Mouse (Mus musculus): ENCODE results near the gene Arih2. TPM values are rescaled to one million over a fixed set of nuclear protein-coding genes. Genes with fewer than 3 reads are reported as not detected.

The Arih2 gene
- polyA plus RNA-seq, 1 experiment from 2014 or later, result 44.9 TPM

- H3K4me3 ChIP-seq (ENCODE audit: low read depth, low read length), result no peak overlapping the region
- WGBS, result 89% methylated on average over 6 of the region's 6 CpGs
- no peaks in the 10 kb centered on the region; the same call in 1 of the 2 replicates for H3K4me1 ChIP-seq (ENCODE audit: insufficient read depth)
- H3K36me3 ChIP-seq (ENCODE audit: insufficient read depth), result no peaks in the 10 kb centered on the region
- DNase-seq, result no peak
- ATAC-seq (ENCODE audit: insufficient read depth), result no peak
- no peak for TF ChIP-seq CTCF (IDR thresholded peaks at IDR 0.05; ENCODE audit: low read depth)
- no peaks in the 10 kb centered on the region for H3K9me3 ChIP-seq (ENCODE audit: low read depth, low read length)
- H3K9ac ChIP-seq, result no peak overlapping the region
- no peaks in the 10 kb centered on the region for H3K27me3 ChIP-seq (ENCODE audit: insufficient read depth, low read length)
- H3K27ac ChIP-seq (ENCODE audit: low read depth), result no peak overlapping the region
- no peak overlapping the region for H3K4me2 ChIP-seq
Measured at GRCm38 (mm10) chr9:108690914-108691313, 41.7 kb upstream of the Arih2 start.

- Histone ChIP-seq H3K4me3 (ENCODE audit: low read depth, low read length) (no peak overlapping the region), H3K27ac (ENCODE audit: low read depth) (no peak overlapping the region), H3K27me3 (ENCODE audit: insufficient read depth, low read length) (no peaks in the 10 kb centered on the region), H3K4me1 (ENCODE audit: insufficient read depth) (no peaks in the 10 kb centered on the region; the same call in 1 of the 2 replicates), H3K4me2 (no peak overlapping the region), H3K36me3 (ENCODE audit: insufficient read depth) (0 out of 2 replicates have a peak, but pooled peaks cover under 1% of the 10 kb centered on the region), H3K9me3 (ENCODE audit: low read depth, low read length) (no peaks in the 10 kb centered on the region), H3K9ac (no peak overlapping the region)
- 83% methylated on average over 1 of the region's 1 CpGs for WGBS
- DNase-seq, result no peak
- no peak for ATAC-seq (ENCODE audit: insufficient read depth)
- TF ChIP-seq CTCF (IDR thresholded peaks at IDR 0.05; ENCODE audit: low read depth), result no peak
Measured at GRCm38 (mm10) chr9:108689993-108690392, 40.8 kb upstream of the Arih2 start.

GRCm38 (mm10) chr9:108689106-108689505 is 39.9 kb upstream of the Arih2 start, which contains the start of gene Prkar2a:
TSS of gene Prkar2a (plus strand) at chr9:108689314.
- TF ChIP-seq CTCF (IDR thresholded peaks at IDR 0.05; ENCODE audit: low read depth), result no peak
- 63% methylated on average over 1 of the region's 1 CpGs for WGBS
- no peaks in the 10 kb centered on the region for H3K9me3 ChIP-seq (ENCODE audit: low read depth, low read length)
- H3K36me3 ChIP-seq (ENCODE audit: insufficient read depth), result 0 out of 2 replicates have a peak, but pooled peaks cover 3% of the 10 kb centered on the region
- H3K4me1 ChIP-seq (ENCODE audit: insufficient read depth), result no peaks in the 10 kb centered on the region; the same call in 1 of the 2 replicates
- DNase-seq, result no peak
- no peaks in the 10 kb centered on the region for H3K27me3 ChIP-seq (ENCODE audit: insufficient read depth, low read length)
- no peak within 1 kb of the TSS for H3K27ac ChIP-seq (ENCODE audit: low read depth)
- H3K4me2 ChIP-seq, result no peak within 1 kb of the TSS
- H3K9ac ChIP-seq, result no peak within 1 kb of the TSS
- ATAC-seq (ENCODE audit: insufficient read depth), result no peak
- H3K4me3 ChIP-seq (ENCODE audit: low read depth, low read length), result no peak within 1 kb of the TSS

GRCm38 (mm10) chr9:108688451-108688850 is 39.3 kb upstream of the Arih2 start:
- WGBS, result 57% methylated on average over 9 of the region's 9 CpGs
- Histone ChIP-seq H3K4me1 (ENCODE audit: insufficient read depth) (no peaks in the 10 kb centered on the region; the same call in 1 of the 2 replicates), H3K4me3 (ENCODE audit: low read depth, low read length) (no peak overlapping the region), H3K4me2 (no peak overlapping the region), H3K9me3 (ENCODE audit: low read depth, low read length) (no peaks in the 10 kb centered on the region), H3K9ac (no peak overlapping the region), H3K36me3 (ENCODE audit: insufficient read depth) (0 out of 2 replicates have a peak, but pooled peaks cover 3% of the 10 kb centered on the region), H3K27me3 (ENCODE audit: insufficient read depth, low read length) (no peaks in the 10 kb centered on the region), H3K27ac (ENCODE audit: low read depth) (no peak overlapping the region)
- DNase-seq (peak; percentile 61), ATAC-seq (ENCODE audit: insufficient read depth) (no peak)
- TF ChIP-seq CTCF (IDR thresholded peaks at IDR 0.05; ENCODE audit: low read depth), result no peak

- H3K9me3 ChIP-seq (ENCODE audit: low read depth, low read length), result no peaks in the 10 kb centered on the region
- H3K4me3 ChIP-seq (ENCODE audit: low read depth, low read length), result no peak overlapping the region
- no peaks in the 10 kb centered on the region; the same call in 1 of the 2 replicates for H3K4me1 ChIP-seq (ENCODE audit: insufficient read depth)
- WGBS, result 53% methylated on average over 2 of the region's 2 CpGs
- peaks cover 6% of the 10 kb centered on the region; the same call in 1 of the 2 replicates for H3K36me3 ChIP-seq (ENCODE audit: insufficient read depth)
- ATAC-seq (ENCODE audit: insufficient read depth) (no peak), DNase-seq (no peak)
- TF ChIP-seq CTCF (IDR thresholded peaks at IDR 0.05; ENCODE audit: low read depth), result no peak
- H3K27me3 ChIP-seq (ENCODE audit: insufficient read depth, low read length), result no peaks in the 10 kb centered on the region
- no peak overlapping the region for H3K9ac ChIP-seq
- no peak overlapping the region for H3K4me2 ChIP-seq
- H3K27ac ChIP-seq (ENCODE audit: low read depth), result no peak overlapping the region
Measured at GRCm38 (mm10) chr9:108687686-108688085, 38.5 kb upstream of the Arih2 start.

GRCm38 (mm10) chr9:108687181-108687580 is 38.0 kb upstream of the Arih2 start:
- H3K4me1 ChIP-seq (ENCODE audit: insufficient read depth), result no peaks in the 10 kb centered on the region; the same call in 1 of the 2 replicates
- H3K36me3 ChIP-seq (ENCODE audit: insufficient read depth), result peaks cover 11% of the 10 kb centered on the region; the same call in 1 of the 2 replicates
- no peak overlapping the region for H3K4me2 ChIP-seq
- 53% methylated on average over 6 of the region's 6 CpGs for WGBS
- no peak overlapping the region for H3K4me3 ChIP-seq (ENCODE audit: low read depth, low read length)
- H3K9ac ChIP-seq, result no peak overlapping the region
- H3K9me3 ChIP-seq (ENCODE audit: low read depth, low read length), result no peaks in the 10 kb centered on the region
- TF ChIP-seq CTCF (IDR thresholded peaks at IDR 0.05; ENCODE audit: low read depth), result no peak
- ATAC-seq (ENCODE audit: insufficient read depth) (no peak), DNase-seq (no peak)
- peak overlapping the region; percentile 51; the same call in 1 of the 2 replicates for H3K27ac ChIP-seq (ENCODE audit: low read depth)
- H3K27me3 ChIP-seq (ENCODE audit: insufficient read depth, low read length), result no peaks in the 10 kb centered on the region

- DNase-seq (peak; percentile 68), ATAC-seq (ENCODE audit: insufficient read depth) (peak; percentile 52; the same call in 1 of the 2 replicates)
- Histone ChIP-seq H3K4me1 (ENCODE audit: insufficient read depth) (no peaks in the 10 kb centered on the region), H3K4me2 (0 out of 2 replicates have a peak overlapping the region, but pooled peaks have one; percentile 0), H3K9me3 (ENCODE audit: low read depth, low read length) (no peaks in the 10 kb centered on the region), H3K36me3 (ENCODE audit: insufficient read depth) (peaks cover 14% of the 10 kb centered on the region; the same call in 1 of the 2 replicates), H3K27me3 (ENCODE audit: insufficient read depth, low read length) (no peaks in the 10 kb centered on the region), H3K9ac (no peak overlapping the region), H3K4me3 (ENCODE audit: low read depth, low read length) (no peak overlapping the region), H3K27ac (ENCODE audit: low read depth) (peak overlapping the region; percentile 76)
- TF ChIP-seq CTCF (IDR thresholded peaks at IDR 0.05; ENCODE audit: low read depth), result 0 out of 2 replicates have a peak, but pooled peaks have one; percentile 8
- WGBS, result 31% methylated on average over 4 of the region's 4 CpGs
Measured at GRCm38 (mm10) chr9:108686475-108686887, 37.3 kb upstream of the Arih2 start.
